Mouse (Mus musculus) CD8-positive naive resting alpha-beta T cell, adult 2 months (primary cell): ENCODE data around the gene Nup188.

Experiments
- DNase-seq, 2 experiments: peaks; one replicate each; pipeline ENCODE4 v3.0.0; 2022; ENCODE audit warnings: low read depth in 2 of 2, low spot score in 2 of 2

Gene Nup188

GRCm38 (mm10) chr2:30256616-30257350, 29.4 kb upstream of the Nup188 start:
- DNase-seq, result no peak

- no peak for DNase-seq
These were observed 28.3 kb upstream of the Nup188 start for GRCm38 (mm10) chr2:30257699-30258460.

GRCm38 (mm10) chr2:30258600-30258999, 27.6 kb upstream of the Nup188 start:
- no peak for DNase-seq

GRCm38 (mm10) chr2:30259131-30260064, 26.8 kb upstream of the Nup188 start:
- no peak for DNase-seq

- DNase-seq, result no peak
These were observed 25.0 kb upstream of the Nup188 start for GRCm38 (mm10) chr2:30261064-30261736.

GRCm38 (mm10) chr2:30261921-30262839, 24.0 kb upstream of the Nup188 start:
- no peak for DNase-seq

- DNase-seq, result no peak
These were observed 23.3 kb upstream of the Nup188 start for GRCm38 (mm10) chr2:30262840-30263441.

GRCm38 (mm10) chr2:30263811-30264210, 22.4 kb upstream of the Nup188 start:
- DNase-seq, result no peak

- DNase-seq, result no peak
These were observed 21.3 kb upstream of the Nup188 start for GRCm38 (mm10) chr2:30264671-30265519.

GRCm38 (mm10) chr2:30265767-30266253, 20.4 kb upstream of the Nup188 start, which contains the start of gene Phyhd1:
Gene Phyhd1 (plus strand): TSS chr2:30266203.
- DNase-seq, result no peak

GRCm38 (mm10) chr2:30266392-30266941, 19.7 kb upstream of the Nup188 start:
- no peak for DNase-seq

GRCm38 (mm10) chr2:30267466-30267865, 18.7 kb upstream of the Nup188 start:
- DNase-seq, result no peak

GRCm38 (mm10) chr2:30268371-30268770, 17.8 kb upstream of the Nup188 start:
- no peak for DNase-seq

- DNase-seq, result no peak
These were observed 16.8 kb upstream of the Nup188 start for GRCm38 (mm10) chr2:30269241-30269990.

- DNase-seq, result peak; percentile 61 to 73
These were observed 16.1 kb upstream of the Nup188 start for GRCm38 (mm10) chr2:30270134-30270533.

- no peak for DNase-seq
These were observed 5.5 kb upstream of the Nup188 start, which contains the start of gene Gm28038 for GRCm38 (mm10) chr2:30280743-30281142. Gene Gm28038 (plus strand): TSS chr2:30281043.

- DNase-seq, result no peak
These were observed 4.5 kb upstream of the Nup188 start for GRCm38 (mm10) chr2:30281651-30282050.
